Mouse (Mus musculus) small intestine, adult 2 months (tissue): ENCODE measurements around the gene Mcf2l.

Source experiments
- CTCF ChIP-seq: fragments of 200-500 bp; IDR thresholded peaks from 2 replicates; pipeline ENCODE4 v1.5.1; 2012; ENCODE audit warnings: low read depth, mild to moderate bottlenecking, control low read depth, inconsistent platforms, low read length, moderate library complexity, mixed read lengths; ENCODE audit not compliant: insufficient replicate concordance, insufficient read length; ENCODE audit errors: extremely low read depth
- POLR2A ChIP-seq: fragments of 200-500 bp; IDR thresholded peaks from 2 replicates; pipeline ENCODE4 v1.6.1; 2012; ENCODE audit warnings: low read depth, mild to moderate bottlenecking, control low read depth, inconsistent platforms, low read length, moderate library complexity

GRCm38 (mm10) chr8:12880163-12880562, 6.6 kb downstream of the Mcf2l start:
- TF ChIP-seq CTCF, result no peak
- TF ChIP-seq POLR2A, result no peak
